Mouse (Mus musculus): Measurements from ENCODE around the gene Trappc6b. TPM values are rescaled to one million over a fixed set of nuclear protein-coding genes. Genes with fewer than 3 reads are reported as not detected.
A peak's percentile ranks its signal among the peaks of the same experiment; 100 is the strongest.

The Trappc6b gene
- polyA plus RNA-seq, 1 experiment from 2014 or later = 80.4 TPM

DNA sequence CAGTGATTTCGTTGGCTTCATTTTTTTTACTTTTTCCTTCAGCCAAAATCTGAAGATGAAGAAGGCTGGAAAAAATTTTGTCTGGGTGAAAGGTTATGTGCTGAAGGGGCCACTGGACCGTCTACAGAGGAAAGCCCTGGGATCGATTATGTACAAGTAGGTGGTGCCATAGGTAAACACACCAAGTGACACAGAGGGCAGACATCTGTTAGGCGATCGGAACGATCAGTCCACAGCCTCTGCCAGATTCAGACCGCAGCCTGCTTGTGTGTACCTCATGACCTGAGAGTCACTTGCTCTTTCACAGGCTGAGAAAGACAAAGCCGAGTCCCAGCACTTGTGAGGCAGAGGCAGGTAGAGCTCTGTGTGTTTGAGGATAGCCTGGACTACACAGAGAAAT, 43.3 kb downstream of the Trappc6b start:
- Histone ChIP-seq H3K9ac (no peak overlapping the region), H3K27me3 (replicated peaks) (no peaks in the 10 kb centered on the region), H3K36me3 (peaks cover 54% of the 10 kb centered on the region), H3K4me1 (replicated peaks) (peaks cover 4% of the 10 kb centered on the region; the same call in 1 of the 2 replicates), H3K9me3 (replicated peaks) (no peaks in the 10 kb centered on the region), H3K4me3 (no peak overlapping the region), H3K27ac (ENCODE audit: poor library complexity, severe bottlenecking) (no peak overlapping the region), H3K4me2 (no peak overlapping the region)
- no peak for ATAC-seq (ENCODE audit: insufficient number of reproducible peaks, low FRiP score)
- WGBS = 90% methylated on average over 8 of the region's 8 CpGs

DNA sequence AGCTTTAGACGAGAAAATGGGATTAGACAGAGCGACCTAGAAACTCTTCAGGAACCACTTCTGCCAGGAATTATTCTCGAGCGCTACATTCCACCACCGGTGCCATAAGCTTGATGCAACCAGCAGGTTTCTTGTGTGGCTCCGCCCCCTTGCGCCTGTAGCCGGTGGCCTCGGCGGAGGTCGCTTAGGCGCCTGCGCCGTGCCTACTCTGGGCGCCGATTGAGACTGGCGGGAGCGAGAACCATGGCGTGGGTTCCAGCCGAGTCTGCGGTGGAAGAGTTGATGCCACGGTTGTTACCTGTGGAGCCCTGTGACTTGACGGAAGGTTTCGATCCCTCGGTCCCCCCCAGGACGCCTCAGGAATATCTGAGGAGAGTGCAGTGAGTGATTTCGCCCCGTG, 48.0 kb downstream of the Trappc6b start, which contains the start of gene Gemin2:
Gemin2 (plus strand) TSS at position 160 of the 400 bp plus-strand sequence.
- H3K36me3 ChIP-seq = peaks cover 23% of the 10 kb centered on the region
- peak within 1 kb of the TSS; percentile 73 for H3K4me2 ChIP-seq
- H3K9ac ChIP-seq = peak within 1 kb of the TSS; percentile 87
- H3K9me3 ChIP-seq (replicated peaks) = no peaks in the 10 kb centered on the region
- WGBS = under 1% methylated on average over 28 of the region's 28 CpGs
- H3K27me3 ChIP-seq (replicated peaks) = no peaks in the 10 kb centered on the region
- peak; percentile 83 for ATAC-seq (ENCODE audit: insufficient number of reproducible peaks, low FRiP score)
- peak within 1 kb of the TSS; percentile 86 for H3K4me3 ChIP-seq
- peaks cover 22% of the 10 kb centered on the region for H3K4me1 ChIP-seq (replicated peaks)
- H3K27ac ChIP-seq (ENCODE audit: poor library complexity, severe bottlenecking) = peak within 1 kb of the TSS; percentile 87

DNA sequence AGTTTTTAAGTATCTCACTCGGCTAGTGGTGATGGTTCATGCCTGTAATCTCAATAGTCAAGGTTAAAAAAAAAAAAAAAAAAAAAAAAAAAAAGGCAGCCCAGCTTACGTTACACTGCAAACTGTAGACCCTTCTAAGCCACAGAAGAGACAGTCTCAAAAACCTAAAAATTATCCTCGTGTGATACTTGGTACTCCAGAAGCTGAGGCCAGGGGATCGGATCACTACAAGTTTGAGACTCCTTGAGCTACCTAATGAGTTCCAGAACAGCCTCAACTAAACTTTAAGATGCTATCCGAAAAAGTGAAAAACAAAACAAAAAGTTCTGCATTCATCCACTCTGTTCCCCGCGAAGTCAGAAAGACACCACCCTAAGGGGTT, 48.6 kb downstream of the Trappc6b start:
- Histone ChIP-seq H3K27me3 (replicated peaks) (no peaks in the 10 kb centered on the region), H3K4me2 (peak overlapping the region; percentile 73), H3K36me3 (peaks cover 21% of the 10 kb centered on the region), H3K27ac (ENCODE audit: poor library complexity, severe bottlenecking) (peak overlapping the region; percentile 87), H3K4me1 (replicated peaks) (peaks cover 22% of the 10 kb centered on the region), H3K9me3 (replicated peaks) (no peaks in the 10 kb centered on the region), H3K9ac (peak overlapping the region; percentile 87), H3K4me3 (peak overlapping the region; percentile 86)
- no peak for ATAC-seq (ENCODE audit: insufficient number of reproducible peaks, low FRiP score)
- 2% methylated on average over 7 of the region's 7 CpGs for whole genome bisulfite sequencing

DNA sequence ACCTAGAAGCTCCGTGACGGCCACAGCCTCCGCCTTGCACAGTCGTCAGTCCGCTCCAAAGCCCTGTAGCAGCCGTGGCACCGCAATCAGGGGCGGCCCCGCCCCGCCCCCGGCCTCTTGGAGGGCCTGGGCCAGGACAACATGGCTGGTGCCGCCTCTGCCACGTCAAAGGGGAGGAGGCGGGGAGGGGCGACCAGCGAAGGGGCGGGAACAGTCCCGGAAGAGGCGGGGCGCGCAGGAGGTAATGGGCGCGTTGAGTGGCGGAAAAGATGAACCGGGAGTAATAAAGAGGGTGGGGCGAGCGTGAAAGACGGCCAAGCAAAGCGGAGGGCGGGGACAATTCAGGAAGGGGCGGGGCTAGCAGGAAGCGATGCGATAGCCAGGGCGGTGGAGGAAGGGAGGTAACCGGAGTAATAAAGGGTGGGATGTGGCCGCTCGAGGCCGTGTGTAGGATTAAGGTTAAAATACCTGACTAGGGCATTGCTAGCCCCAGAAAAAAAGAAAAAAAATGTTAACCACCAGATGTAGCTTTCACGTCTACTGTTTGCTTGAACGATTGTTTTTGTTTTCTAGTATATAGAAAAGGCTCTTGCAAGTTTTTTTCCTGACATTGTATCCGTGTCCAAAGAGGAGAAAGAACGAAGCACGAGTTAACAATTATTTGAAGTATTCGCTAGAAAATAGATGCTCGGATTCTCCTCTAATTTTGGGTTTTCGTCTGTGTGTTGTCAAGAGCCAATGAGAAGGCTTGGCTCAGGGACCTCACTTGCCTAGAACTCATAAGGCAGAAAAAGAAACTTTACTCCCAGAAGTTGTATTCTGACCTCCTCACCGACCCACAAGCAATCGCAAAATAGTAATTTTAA, 49.2 kb downstream of the Trappc6b start, which contains the start of gene Sec23a:
Sec23a (minus strand) TSS at position 174 of the 866 bp plus-strand sequence.
- ATAC-seq (ENCODE audit: insufficient number of reproducible peaks, low FRiP score) = peak; percentile 97
- peaks cover 19% of the 10 kb centered on the region for H3K36me3 ChIP-seq
- no peaks in the 10 kb centered on the region for H3K9me3 ChIP-seq (replicated peaks)
- peak within 1 kb of the TSS; percentile 94 for H3K27ac ChIP-seq (ENCODE audit: poor library complexity, severe bottlenecking)
- peak within 1 kb of the TSS; percentile 92 for H3K9ac ChIP-seq
- WGBS = under 1% methylated on average over 48 of the region's 48 CpGs
- H3K4me3 ChIP-seq = peak within 1 kb of the TSS; percentile 86
- no peaks in the 10 kb centered on the region for H3K27me3 ChIP-seq (replicated peaks)
- H3K4me1 ChIP-seq (replicated peaks) = peaks cover 22% of the 10 kb centered on the region
- H3K4me2 ChIP-seq = peak within 1 kb of the TSS; percentile 73

DNA sequence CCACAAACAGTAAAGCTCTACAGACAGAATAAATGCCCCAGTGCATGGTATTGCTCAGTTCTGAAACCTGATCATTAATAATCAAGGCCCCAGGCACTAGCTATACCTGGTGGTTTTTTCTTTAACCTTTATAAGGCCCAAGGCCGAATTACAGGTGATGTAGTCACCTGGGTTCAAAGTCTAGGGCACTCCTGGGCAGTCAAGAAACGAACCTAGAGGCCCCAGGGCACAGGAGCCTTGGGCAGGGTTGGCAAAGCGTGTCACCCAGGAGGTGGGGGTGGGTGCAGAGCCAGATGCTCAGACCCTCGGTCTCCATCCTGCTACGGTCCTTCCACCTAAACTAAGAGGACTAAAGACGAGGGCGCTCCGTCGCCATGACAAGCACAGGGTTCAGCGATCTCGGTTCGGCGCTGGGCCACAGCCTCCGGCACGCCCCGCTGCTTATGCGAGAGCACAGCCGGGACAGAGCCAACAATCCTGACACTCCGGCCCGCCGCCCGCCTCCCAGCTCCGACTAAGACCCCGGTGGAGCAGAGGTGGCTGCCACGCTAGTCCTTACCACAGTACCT, 49.9 kb downstream of the Trappc6b start:
- Histone ChIP-seq H3K4me2 (peak overlapping the region; percentile 73), H3K27me3 (replicated peaks) (no peaks in the 10 kb centered on the region), H3K36me3 (peaks cover 24% of the 10 kb centered on the region), H3K9me3 (replicated peaks) (no peaks in the 10 kb centered on the region), H3K27ac (ENCODE audit: poor library complexity, severe bottlenecking) (peak overlapping the region; percentile 94), H3K4me1 (replicated peaks) (peaks cover 22% of the 10 kb centered on the region), H3K4me3 (peak overlapping the region; percentile 86), H3K9ac (peak overlapping the region; percentile 92)
- ATAC-seq (ENCODE audit: insufficient number of reproducible peaks, low FRiP score) = peak; percentile 74
- under 1% methylated on average over 25 of the region's 25 CpGs for WGBS

DNA sequence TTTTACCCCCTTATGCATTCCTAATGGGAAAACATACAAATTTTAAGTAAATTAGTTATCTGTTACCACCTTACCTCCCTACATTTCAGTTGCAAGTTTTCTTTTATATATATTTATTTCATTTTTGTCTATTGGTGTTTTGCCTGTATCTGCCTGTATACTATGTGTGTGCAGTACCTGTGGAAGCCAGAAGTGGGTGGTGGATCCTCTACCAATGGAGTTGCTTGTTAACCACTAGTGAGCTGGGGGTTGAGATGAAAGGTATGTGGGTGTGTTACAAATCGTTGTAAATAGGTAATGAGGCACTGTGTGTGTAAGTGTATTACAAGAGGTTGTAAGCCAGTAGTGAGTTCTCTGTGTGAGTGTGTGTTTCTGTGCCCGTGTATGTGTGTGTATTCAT, 50.8 kb downstream of the Trappc6b start:
- no peak overlapping the region for H3K9ac ChIP-seq
- no peak overlapping the region for H3K27ac ChIP-seq (ENCODE audit: poor library complexity, severe bottlenecking)
- H3K4me2 ChIP-seq = peak overlapping the region; percentile 73
- peaks cover 22% of the 10 kb centered on the region for H3K4me1 ChIP-seq (replicated peaks)
- H3K4me3 ChIP-seq = peak overlapping the region; percentile 86
- H3K9me3 ChIP-seq (replicated peaks) = no peaks in the 10 kb centered on the region
- 67% methylated on average over 2 of the region's 2 CpGs for WGBS
- no peak for ATAC-seq (ENCODE audit: insufficient number of reproducible peaks, low FRiP score)
- no peaks in the 10 kb centered on the region for H3K27me3 ChIP-seq (replicated peaks)
- H3K36me3 ChIP-seq = peaks cover 23% of the 10 kb centered on the region

Other genes with a start within 250 kb of the Trappc6b start
- 93.0 and 97.1 TPM in 2 replicates for gene Sec23a, start 49.5 kb downstream of the Trappc6b start, polyA plus RNA-seq (2016; fragmentation: Nextera tagmentation; extraction: Ambion mirVana)
- 25.4 and 25.9 TPM in 2 replicates for gene Gemin2, start 48.1 kb downstream of the Trappc6b start, polyA plus RNA-seq (2016; fragmentation: Nextera tagmentation; extraction: Ambion mirVana)
- 73.4 and 78.0 TPM in 2 replicates for gene Pnn, start 5.4 kb upstream of the Trappc6b start, polyA plus RNA-seq (2016; fragmentation: Nextera tagmentation; extraction: Ambion mirVana)
- 46.2 and 48.5 TPM in 2 replicates for gene Mia2, start 34.3 kb upstream of the Trappc6b start, polyA plus RNA-seq (2016; fragmentation: Nextera tagmentation; extraction: Ambion mirVana)
- gene Fbxo33, start 158.3 kb upstream of the Trappc6b start, polyA plus RNA-seq (2016; fragmentation: Nextera tagmentation; extraction: Ambion mirVana) = 5.5 and 7.2 TPM in 2 replicates